Mouse (Mus musculus) G1E (cell line): ENCODE data around the gene Mb.

Source experiments
- CTCF ChIP-seq: IDR thresholded peaks from 2 replicates; pipeline ENCODE4 v1.5.1; 2012; ENCODE audit warnings: low read depth, low read length, inconsistent platforms, mixed read lengths
- TAL1 ChIP-seq: conservative IDR thresholded peaks from 2 replicates; pipeline ENCODE4 v1.6.1; 2012; ENCODE audit warnings: low read depth, low read length, inconsistent platforms, mixed read lengths

GRCm38 (mm10) chr15:77036320-77036988 lies 14.0 kb downstream of the Mb start:
- TF ChIP-seq CTCF = no peak
- no peak for TF ChIP-seq TAL1
